Mouse (Mus musculus) cerebellum, adult 2 months (tissue): ENCODE data around the gene Kif3c.

ENCODE experiments used
- CTCF ChIP-seq: fragments of 200-500 bp; IDR thresholded peaks from 2 replicates; pipeline ENCODE4 v1.5.1; 2011; ENCODE audit warnings: low read depth, mild to moderate bottlenecking, control low read depth, low read length, moderate library complexity, borderline replicate concordance; ENCODE audit not compliant: insufficient read depth
- POLR2A ChIP-seq: fragments of 200-500 bp; IDR thresholded peaks from 2 replicates; pipeline ENCODE4 v1.6.1; 2011; ENCODE audit warnings: low read length, control low read depth, borderline replicate concordance; ENCODE audit not compliant: insufficient read depth

- TF ChIP-seq CTCF (no peak), POLR2A (no peak)
These were observed 66.1 kb downstream of the Kif3c start for GRCm38 (mm10) chr12:3430985-3431384.
